Mouse (Mus musculus): Measurements from ENCODE around the gene Tcf7l1. TPM values are rescaled to one million over a fixed set of nuclear protein-coding genes. Genes with fewer than 3 reads are reported as not detected.
A peak's percentile ranks its signal among the peaks of the same experiment; 100 is the strongest.

Gene Tcf7l1
- polyA plus RNA-seq, 1 experiment from 2014 or later, result 42.3 TPM

DNA sequence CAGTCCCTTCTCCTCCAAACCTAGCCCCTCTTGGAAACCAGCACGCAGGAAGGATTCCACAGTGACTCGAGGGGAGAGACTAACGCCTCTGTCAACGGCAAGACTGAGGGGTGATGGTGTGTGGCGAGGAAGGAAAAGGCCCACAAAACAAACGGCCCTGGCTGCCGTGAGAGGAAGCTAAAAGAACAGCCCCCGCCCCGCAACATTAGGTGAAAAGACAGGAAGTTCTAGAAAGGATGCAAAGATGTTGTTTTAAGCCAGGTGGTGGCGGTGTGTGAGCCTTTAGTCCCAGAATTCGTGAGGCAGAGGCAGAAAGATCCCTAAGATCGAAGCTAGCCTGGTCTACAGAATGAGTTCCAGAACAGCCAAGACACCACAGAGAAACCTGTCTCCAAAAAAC, 43.3 kb downstream of the Tcf7l1 start:
- ATAC-seq (ENCODE audit: low read depth) (no peak), DNase-seq (ENCODE audit: low spot score) (no peak)
- no peaks in the 10 kb centered on the region for H3K27me3 ChIP-seq (replicated peaks; ENCODE audit: control insufficient read depth, insufficient read depth, low read length)
- H3K4me2 ChIP-seq (ENCODE audit: low read depth, low read length), result no peak overlapping the region
- H3K9ac ChIP-seq (ENCODE audit: low read depth, low read length), result no peak overlapping the region
- no peaks in the 10 kb centered on the region for H3K36me3 ChIP-seq (ENCODE audit: control insufficient read depth, insufficient read depth, low read length)
- H3K4me3 ChIP-seq (ENCODE audit: low read depth, low read length), result no peak overlapping the region
- peaks cover 77% of the 10 kb centered on the region for H3K4me1 ChIP-seq (ENCODE audit: control insufficient read depth, insufficient read depth, low read length)
- WGBS, result 66% methylated on average over 12 of the region's 12 CpGs
- H3K27ac ChIP-seq (replicated peaks; ENCODE audit: low read depth, low read length), result no peak overlapping the region
- H3K9me3 ChIP-seq (ENCODE audit: control insufficient read depth, low read length), result no peaks in the 10 kb centered on the region

DNA sequence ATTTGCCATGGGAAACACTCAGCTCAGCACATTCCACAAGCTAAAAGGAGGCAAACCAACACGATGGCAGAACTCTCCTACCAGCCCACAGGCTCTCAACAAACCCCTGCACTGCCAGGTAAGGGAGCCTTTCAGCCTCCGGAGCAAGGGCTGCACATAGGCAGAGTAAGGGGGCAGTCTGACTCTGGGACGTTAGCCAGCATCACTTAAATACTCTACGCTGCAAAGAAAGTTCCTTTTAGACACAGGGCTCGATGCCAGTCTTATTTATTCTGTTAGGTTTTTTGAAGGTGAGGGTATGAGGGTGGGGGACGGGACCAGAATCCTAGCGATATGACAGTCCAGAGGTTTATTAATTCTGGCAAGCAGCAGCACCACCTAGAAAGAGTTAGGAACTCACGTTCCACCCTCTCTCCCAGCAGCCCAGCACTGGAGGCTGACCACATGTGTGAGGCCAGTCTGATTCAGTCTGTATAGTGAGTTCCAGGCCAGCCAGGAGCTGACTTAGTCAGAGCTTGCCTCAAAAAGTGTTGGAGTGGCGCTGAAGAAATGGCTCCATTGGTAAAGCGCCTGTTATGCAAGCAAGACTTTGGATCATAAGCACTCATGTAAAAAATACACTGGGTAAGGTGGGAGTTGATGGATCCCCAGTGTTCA, 44.8 kb downstream of the Tcf7l1 start:
- no peak overlapping the region for H3K4me3 ChIP-seq (ENCODE audit: low read depth, low read length)
- no peaks in the 10 kb centered on the region for H3K27me3 ChIP-seq (replicated peaks; ENCODE audit: control insufficient read depth, insufficient read depth, low read length)
- peak; percentile 80 for DNase-seq (ENCODE audit: low spot score)
- H3K4me2 ChIP-seq (ENCODE audit: low read depth, low read length), result no peak overlapping the region
- H3K36me3 ChIP-seq (ENCODE audit: control insufficient read depth, insufficient read depth, low read length), result peaks cover 7% of the 10 kb centered on the region; the same call in 1 of the 2 replicates
- peaks cover 70% of the 10 kb centered on the region for H3K4me1 ChIP-seq (ENCODE audit: control insufficient read depth, insufficient read depth, low read length)
- no peak for ATAC-seq (ENCODE audit: low read depth)
- peak overlapping the region; percentile 2; the same call in 1 of the 2 replicates for H3K9ac ChIP-seq (ENCODE audit: low read depth, low read length)
- WGBS, result 44% methylated on average over 10 of the region's 10 CpGs
- H3K9me3 ChIP-seq (ENCODE audit: control insufficient read depth, low read length), result no peaks in the 10 kb centered on the region
- peak overlapping the region; percentile 66 for H3K27ac ChIP-seq (replicated peaks; ENCODE audit: low read depth, low read length)

DNA sequence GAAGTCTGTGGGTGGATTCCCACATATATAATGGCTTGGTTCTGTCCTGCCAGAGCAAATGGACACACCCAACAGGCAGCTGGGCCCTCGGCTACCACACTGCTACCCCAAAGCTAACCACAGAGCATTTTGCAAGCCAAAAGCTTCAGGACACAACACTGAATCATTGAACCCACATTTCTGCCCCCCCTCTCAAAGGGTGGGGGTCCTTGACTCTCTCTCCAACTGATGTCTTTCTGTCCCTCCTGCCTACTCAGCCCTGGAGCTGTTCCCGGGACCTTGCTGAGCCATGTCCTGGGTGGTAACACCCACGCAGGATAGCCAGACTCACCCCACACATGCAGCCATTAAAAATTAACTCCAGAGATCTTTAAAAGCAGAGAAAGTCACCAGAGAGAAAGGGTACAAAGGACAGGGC, 45.4 kb downstream of the Tcf7l1 start:
- Histone ChIP-seq H3K4me3 (ENCODE audit: low read depth, low read length) (no peak overlapping the region), H3K36me3 (ENCODE audit: control insufficient read depth, insufficient read depth, low read length) (peaks cover 9% of the 10 kb centered on the region; the same call in 1 of the 2 replicates), H3K27me3 (replicated peaks; ENCODE audit: control insufficient read depth, insufficient read depth, low read length) (no peaks in the 10 kb centered on the region), H3K9ac (ENCODE audit: low read depth, low read length) (peak overlapping the region; percentile 2; the same call in 1 of the 2 replicates), H3K4me2 (ENCODE audit: low read depth, low read length) (no peak overlapping the region), H3K27ac (replicated peaks; ENCODE audit: low read depth, low read length) (peak overlapping the region; percentile 66), H3K4me1 (ENCODE audit: control insufficient read depth, insufficient read depth, low read length) (peaks cover 64% of the 10 kb centered on the region), H3K9me3 (ENCODE audit: control insufficient read depth, low read length) (no peaks in the 10 kb centered on the region)
- DNase-seq (ENCODE audit: low spot score), result peak; percentile 46
- ATAC-seq (ENCODE audit: low read depth), result no peak
- 50% methylated on average over 3 of the region's 3 CpGs for WGBS

DNA sequence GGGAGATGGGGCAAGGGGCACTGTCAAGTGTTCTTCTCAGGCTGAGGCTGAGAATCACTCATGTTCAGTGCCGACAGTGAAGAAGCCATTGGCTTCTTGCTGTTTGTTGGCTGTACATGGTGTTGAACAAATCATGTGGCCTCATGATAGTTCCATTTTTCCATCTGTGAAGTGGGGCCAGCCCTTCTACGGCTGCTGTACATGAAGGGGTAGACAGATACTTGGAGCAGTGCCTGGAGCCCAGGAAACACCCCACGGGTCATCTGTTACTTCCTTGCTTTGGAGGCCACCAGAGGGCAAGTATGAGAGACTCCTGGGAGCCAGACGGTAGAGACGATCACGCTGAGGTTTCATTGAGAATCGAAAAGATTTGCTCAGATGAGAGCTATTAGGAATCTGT, 46.7 kb downstream of the Tcf7l1 start:
- H3K4me3 ChIP-seq (ENCODE audit: low read depth, low read length), result no peak overlapping the region
- no peak overlapping the region for H3K27ac ChIP-seq (replicated peaks; ENCODE audit: low read depth, low read length)
- H3K4me1 ChIP-seq (ENCODE audit: control insufficient read depth, insufficient read depth, low read length), result peaks cover 53% of the 10 kb centered on the region
- peaks cover 16% of the 10 kb centered on the region; the same call in 1 of the 2 replicates for H3K36me3 ChIP-seq (ENCODE audit: control insufficient read depth, insufficient read depth, low read length)
- ATAC-seq (ENCODE audit: low read depth) (no peak), DNase-seq (ENCODE audit: low spot score) (no peak)
- no peak overlapping the region for H3K9ac ChIP-seq (ENCODE audit: low read depth, low read length)
- no peak overlapping the region for H3K4me2 ChIP-seq (ENCODE audit: low read depth, low read length)
- H3K9me3 ChIP-seq (ENCODE audit: control insufficient read depth, low read length), result no peaks in the 10 kb centered on the region
- WGBS, result 68% methylated on average over 7 of the region's 7 CpGs
- no peaks in the 10 kb centered on the region for H3K27me3 ChIP-seq (replicated peaks; ENCODE audit: control insufficient read depth, insufficient read depth, low read length)

DNA sequence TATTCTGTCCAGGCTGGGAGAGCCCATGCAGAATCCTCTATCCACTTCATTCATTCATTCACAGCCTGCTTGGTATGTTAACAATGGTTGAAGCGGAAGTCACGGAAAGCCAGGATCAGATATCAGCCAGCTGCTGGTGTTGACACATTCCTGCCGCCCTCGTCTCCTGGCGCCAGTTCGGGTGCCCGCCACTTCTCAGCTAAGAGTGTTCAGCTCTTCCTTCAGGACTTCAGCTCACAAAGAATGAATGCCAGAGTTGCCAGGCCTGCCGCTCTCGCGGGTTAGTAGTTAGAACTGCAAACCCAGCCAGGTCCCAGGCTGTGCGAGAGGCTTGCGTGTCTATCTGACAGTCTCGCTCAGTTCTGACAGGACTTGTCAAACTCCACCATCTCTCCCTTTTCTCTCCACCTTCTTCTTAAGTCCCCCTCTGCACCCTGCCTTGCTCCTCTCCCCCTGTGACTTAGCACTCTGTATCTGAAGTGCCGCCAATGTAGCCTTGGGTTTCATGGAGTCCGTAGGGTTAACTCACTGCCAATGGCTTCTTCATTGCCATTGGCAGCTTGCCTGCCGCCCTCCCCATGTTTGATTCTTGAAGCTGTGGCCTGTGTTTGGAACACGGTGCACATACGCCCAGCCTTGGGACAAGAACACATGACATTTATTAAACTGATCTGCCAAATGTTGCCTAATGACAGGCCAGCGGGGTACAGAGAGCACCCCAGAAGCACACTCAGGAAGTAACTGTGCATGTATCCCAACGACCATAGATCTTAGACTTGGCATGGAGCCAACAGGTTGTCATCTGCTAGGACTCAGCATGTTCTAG, 48.2 kb downstream of the Tcf7l1 start:
- peak; percentile 89 for DNase-seq (ENCODE audit: low spot score)
- H3K4me1 ChIP-seq (ENCODE audit: control insufficient read depth, insufficient read depth, low read length), result peaks cover 49% of the 10 kb centered on the region
- WGBS, result 32% methylated on average over 20 of the region's 20 CpGs

DNA sequence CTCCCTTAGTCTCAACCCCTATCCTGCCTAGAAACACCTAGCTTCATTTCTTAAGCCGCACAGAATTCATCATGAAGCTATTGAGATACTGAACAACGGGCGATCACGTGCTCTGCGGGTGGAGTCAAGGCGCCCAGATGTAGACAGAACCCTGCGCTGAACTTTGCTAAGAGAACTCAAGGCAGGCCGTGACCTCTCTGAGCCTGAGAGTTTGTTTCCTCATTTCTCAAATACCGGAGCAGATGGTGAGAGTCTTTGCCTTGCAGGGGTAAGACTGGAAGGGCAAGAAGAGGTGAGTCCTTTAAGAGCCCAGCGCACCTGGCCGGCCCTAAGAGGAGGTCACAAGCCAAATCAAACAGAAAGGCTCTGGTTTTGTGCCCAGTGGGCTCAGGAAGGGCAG, 52.2 kb downstream of the Tcf7l1 start:
- 79% methylated on average over 11 of the region's 11 CpGs for WGBS
- no peak for ATAC-seq (ENCODE audit: low read depth)
- DNase-seq (ENCODE audit: low spot score), result no peak
- H3K27ac ChIP-seq (replicated peaks; ENCODE audit: low read depth, low read length), result no peak overlapping the region
- H3K4me2 ChIP-seq (ENCODE audit: low read depth, low read length), result no peak overlapping the region
- H3K4me1 ChIP-seq (ENCODE audit: control insufficient read depth, insufficient read depth, low read length), result peaks cover 23% of the 10 kb centered on the region
- no peaks in the 10 kb centered on the region for H3K27me3 ChIP-seq (replicated peaks; ENCODE audit: control insufficient read depth, insufficient read depth, low read length)
- no peak overlapping the region for H3K9ac ChIP-seq (ENCODE audit: low read depth, low read length)
- no peak overlapping the region for H3K4me3 ChIP-seq (ENCODE audit: low read depth, low read length)
- peaks cover 16% of the 10 kb centered on the region; the same call in 1 of the 2 replicates for H3K36me3 ChIP-seq (ENCODE audit: control insufficient read depth, insufficient read depth, low read length)
- no peaks in the 10 kb centered on the region for H3K9me3 ChIP-seq (ENCODE audit: control insufficient read depth, low read length)

More for the DNA sequence above, 48.2 kb downstream of the Tcf7l1 start:
- Histone ChIP-seq H3K27me3 (replicated peaks; ENCODE audit: control insufficient read depth, insufficient read depth, low read length) (no peaks in the 10 kb centered on the region), H3K36me3 (ENCODE audit: control insufficient read depth, insufficient read depth, low read length) (peaks cover 16% of the 10 kb centered on the region; the same call in 1 of the 2 replicates), H3K4me3 (ENCODE audit: low read depth, low read length) (no peak overlapping the region), H3K9me3 (ENCODE audit: control insufficient read depth, low read length) (no peaks in the 10 kb centered on the region), H3K27ac (replicated peaks; ENCODE audit: low read depth, low read length) (peak overlapping the region; percentile 59; the same call in 1 of the 2 replicates), H3K9ac (ENCODE audit: low read depth, low read length) (no peak overlapping the region), H3K4me2 (ENCODE audit: low read depth, low read length) (peak overlapping the region; percentile 20; the same call in 1 of the 2 replicates)
- peak; percentile 64 for ATAC-seq (ENCODE audit: low read depth)

DNA sequence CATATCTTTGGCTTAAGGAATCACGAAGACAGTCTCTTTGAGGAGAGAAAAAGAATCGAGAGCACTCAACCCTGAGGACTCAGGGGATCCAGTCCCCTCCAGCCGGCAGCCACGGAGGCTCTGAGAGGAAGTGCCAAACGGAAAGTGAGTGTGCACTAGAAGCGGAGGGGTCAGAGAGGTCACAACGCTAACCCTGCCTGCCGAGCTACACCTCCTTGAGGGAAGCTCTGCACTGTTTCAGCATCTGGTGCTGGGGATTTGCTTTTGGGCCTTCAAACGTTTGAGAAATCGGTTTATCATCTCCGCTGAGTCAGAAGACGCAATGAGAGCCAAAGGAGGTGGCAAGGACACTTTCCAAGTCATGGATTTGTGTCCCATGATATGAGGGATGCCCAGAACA, 53.8 kb downstream of the Tcf7l1 start:
- no peaks in the 10 kb centered on the region for H3K27me3 ChIP-seq (replicated peaks; ENCODE audit: control insufficient read depth, insufficient read depth, low read length)
- peak overlapping the region; percentile 11; the same call in 1 of the 2 replicates for H3K9ac ChIP-seq (ENCODE audit: low read depth, low read length)
- WGBS, result 24% methylated on average over 12 of the region's 12 CpGs
- ATAC-seq (ENCODE audit: low read depth) (no peak), DNase-seq (ENCODE audit: low spot score) (peak; percentile 36)
- H3K4me3 ChIP-seq (ENCODE audit: low read depth, low read length), result no peak overlapping the region
- no peak overlapping the region for H3K4me2 ChIP-seq (ENCODE audit: low read depth, low read length)
- peaks cover 20% of the 10 kb centered on the region; the same call in 1 of the 2 replicates for H3K4me1 ChIP-seq (ENCODE audit: control insufficient read depth, insufficient read depth, low read length)
- H3K36me3 ChIP-seq (ENCODE audit: control insufficient read depth, insufficient read depth, low read length), result peaks cover 15% of the 10 kb centered on the region; the same call in 1 of the 2 replicates
- H3K9me3 ChIP-seq (ENCODE audit: control insufficient read depth, low read length), result no peaks in the 10 kb centered on the region
- 0 out of 2 replicates have a peak overlapping the region, but pooled peaks have one; percentile 24 for H3K27ac ChIP-seq (replicated peaks; ENCODE audit: low read depth, low read length)

DNA sequence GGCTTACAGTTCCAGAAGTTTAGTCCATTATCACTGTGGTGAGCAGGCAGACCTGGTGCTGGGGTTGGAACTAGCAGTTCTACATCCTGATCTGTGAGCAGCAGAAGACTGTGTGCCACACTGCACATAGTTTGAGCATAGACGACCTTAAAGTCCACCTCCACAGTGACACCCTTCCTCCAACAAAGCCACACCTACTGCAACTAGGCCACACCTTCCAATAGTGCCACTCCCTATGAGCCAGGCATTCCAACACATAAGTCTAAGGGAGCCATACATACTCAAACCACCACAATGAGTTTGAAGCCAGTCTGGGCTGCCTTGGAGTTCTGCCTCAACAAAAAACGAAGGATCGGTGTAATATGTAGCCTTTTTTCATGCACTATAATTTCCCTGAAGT, 55.7 kb downstream of the Tcf7l1 start:
- H3K9ac ChIP-seq (ENCODE audit: low read depth, low read length), result no peak overlapping the region
- H3K4me3 ChIP-seq (ENCODE audit: low read depth, low read length), result no peak overlapping the region
- peaks cover 31% of the 10 kb centered on the region for H3K4me1 ChIP-seq (ENCODE audit: control insufficient read depth, insufficient read depth, low read length)
- DNase-seq (ENCODE audit: low spot score), result no peak
- no peak overlapping the region for H3K4me2 ChIP-seq (ENCODE audit: low read depth, low read length)
- H3K9me3 ChIP-seq (ENCODE audit: control insufficient read depth, low read length), result no peaks in the 10 kb centered on the region
- no peaks in the 10 kb centered on the region for H3K27me3 ChIP-seq (replicated peaks; ENCODE audit: control insufficient read depth, insufficient read depth, low read length)
- 93% methylated on average over 3 of the region's 3 CpGs for WGBS
- ATAC-seq (ENCODE audit: low read depth), result no peak
- H3K27ac ChIP-seq (replicated peaks; ENCODE audit: low read depth, low read length), result no peak overlapping the region
- H3K36me3 ChIP-seq (ENCODE audit: control insufficient read depth, insufficient read depth, low read length), result peaks cover 4% of the 10 kb centered on the region; the same call in 1 of the 2 replicates
